Mouse (Mus musculus) gastrocnemius, adult 8-10 months (tissue): ENCODE results near the gene Tnrc6b. TPM values are rescaled to one million over a fixed set of nuclear protein-coding genes. Genes with fewer than 3 reads are reported as not detected.
A peak's percentile ranks its signal among the peaks of the same experiment; 100 is the strongest.

Experiments
- DNase-seq, 2 experiments: peaks; one replicate each; pipeline ENCODE4 v3.0.0; 2022; ENCODE audit warnings: low spot score in 2 of 2
- total RNA-seq, 4 experiments: library from RNA; stranded (reverse); gene quantifications; 2 replicates each; pipeline ENCODE4 v1.2.4; 2022

The Tnrc6b gene
- 10 to 100 TPM; 46.5 to 53.7 (median 48.9) TPM for total RNA-seq

GRCm38 (mm10) chr15:80710608-80711363, at the start of gene Tnrc6b:
TSS of gene Tnrc6b (plus strand) at chr15:80711313.
- DNase-seq = peak; percentile 97 to 98

- DNase-seq = no peak
Observed at GRCm38 (mm10) chr15:80664444-80664843, 46.7 kb upstream of the Tnrc6b start.

GRCm38 (mm10) chr15:80671295-80672252, 39.5 kb upstream of the Tnrc6b start, which contains the start of gene Fam83f:
TSS of gene Fam83f (plus strand) at chr15:80671847.
- DNase-seq = peak; percentile 16 to 30

GRCm38 (mm10) chr15:80672810-80673209, 38.3 kb upstream of the Tnrc6b start:
- DNase-seq = no peak

GRCm38 (mm10) chr15:80673337-80674095, 37.6 kb upstream of the Tnrc6b start:
- no peak for DNase-seq

GRCm38 (mm10) chr15:80674700-80675099, 36.4 kb upstream of the Tnrc6b start:
- DNase-seq = no peak

- DNase-seq = no peak
Observed at GRCm38 (mm10) chr15:80679515-80680215, 31.4 kb upstream of the Tnrc6b start.

- no peak for DNase-seq
Observed at GRCm38 (mm10) chr15:80680347-80681030, 30.6 kb upstream of the Tnrc6b start.

GRCm38 (mm10) chr15:80681466-80681881, 29.6 kb upstream of the Tnrc6b start:
- DNase-seq = no peak

- DNase-seq = no peak
Observed at GRCm38 (mm10) chr15:80682343-80682742, 28.8 kb upstream of the Tnrc6b start.

GRCm38 (mm10) chr15:80683151-80683550, 28.0 kb upstream of the Tnrc6b start:
- DNase-seq = no peak

GRCm38 (mm10) chr15:80683990-80684389, 27.1 kb upstream of the Tnrc6b start:
- DNase-seq = no peak

GRCm38 (mm10) chr15:80684786-80685602, 26.1 kb upstream of the Tnrc6b start:
- DNase-seq = no peak

- DNase-seq = no peak
Observed at GRCm38 (mm10) chr15:80685603-80685895, 25.6 kb upstream of the Tnrc6b start.

- no peak for DNase-seq
Observed at GRCm38 (mm10) chr15:80688536-80688935, 22.6 kb upstream of the Tnrc6b start.

- no peak for DNase-seq
Observed at GRCm38 (mm10) chr15:80693492-80693891, 17.6 kb upstream of the Tnrc6b start.

- no peak for DNase-seq
Observed at GRCm38 (mm10) chr15:80694125-80694910, 16.8 kb upstream of the Tnrc6b start.

- DNase-seq = no peak
Observed at GRCm38 (mm10) chr15:80697564-80697963, 13.5 kb upstream of the Tnrc6b start.
